Mouse (Mus musculus) liver, embryonic 13.5 days (tissue): ENCODE data around the gene Camk2n2. TPM values are rescaled to one million over a fixed set of nuclear protein-coding genes. Genes with fewer than 3 reads are reported as not detected.

Experiments
- microRNA counts: library from miRNA; unstranded; fragments of <30 nt; microRNA quantifications from one replicate; lab custom pipeline; 2016
- microRNA-seq: library from miRNA; unstranded; fragments of <30 nt; microRNA quantifications from one replicate; pipeline ENCODE4, GENCODE M21; 2016
- polyA plus RNA-seq: library from polyadenylated mRNA; unstranded; fragments of >200 nt; fragmentation: Nextera tagmentation; extraction: Ambion mirVana; gene quantifications from 2 replicates; pipeline ENCODE4 v1.2.1, GENCODE M21; 2015

Camk2n2 gene
- polyA plus RNA-seq, 1 experiment from 2014 or later: 0.10 TPM

MicroRNA genes within 50 kb of the gene (microRNA counts, 519-probe panel; counts per million panel counts)
- 4,597 counts per million, percentile 43 among the panel's probes with 10 or more counts for microRNA mmu-miR-1224 (lab: Ali Mortazavi, UCI)

Small RNAs within 50 kb of the gene (microRNA-seq; reads per million reads assigned to microRNA genes)
- not detected for gene Mir1224

Other genes with a start within 250 kb of the Camk2n2 start
- 16.0 and 17.8 TPM in 2 replicates for gene Abcc5, start 194.9 kb downstream of the Camk2n2 start, polyA plus RNA-seq
- gene Eif2b5, start 122.5 kb downstream of the Camk2n2 start, polyA plus RNA-seq: 71.1 and 75.5 TPM in 2 replicates
- 3.7 and 4.8 TPM in 2 replicates for gene Dvl3, start 104.3 kb downstream of the Camk2n2 start, polyA plus RNA-seq
- 413 and 466 TPM in 2 replicates for gene Ap2m1, start 85.8 kb downstream of the Camk2n2 start, polyA plus RNA-seq
- gene Abcf3, start 72.7 kb downstream of the Camk2n2 start, polyA plus RNA-seq: 27.0 and 27.9 TPM in 2 replicates
- 0.21 and 0.23 TPM in 2 replicates for gene Vwa5b2, start 31.8 kb downstream of the Camk2n2 start, polyA plus RNA-seq
- 21.5 and 23.7 TPM in 2 replicates for gene Eef1akmt4, start 9.7 kb downstream of the Camk2n2 start, polyA plus RNA-seq
- not detected in 2 replicates for gene Gm49333, start 9.7 kb downstream of the Camk2n2 start, polyA plus RNA-seq
- gene Alg3, start 9.6 kb downstream of the Camk2n2 start, polyA plus RNA-seq: 27.6 and 29.0 TPM in 2 replicates
- 0.20 and 0.39 TPM in 2 replicates for gene Ece2, start 8.5 kb upstream of the Camk2n2 start, polyA plus RNA-seq
- gene Psmd2, start 30.4 kb upstream of the Camk2n2 start, polyA plus RNA-seq: 222 and 257 TPM in 2 replicates
- gene Eif4g1, start 47.0 kb upstream of the Camk2n2 start, polyA plus RNA-seq: 99.1 and 114 TPM in 2 replicates
- gene Fam131a, start 72.0 kb upstream of the Camk2n2 start, polyA plus RNA-seq: 1.0 TPM in 2 replicates
- gene Polr2h, start 96.4 kb upstream of the Camk2n2 start, polyA plus RNA-seq: 59.1 and 64.7 TPM in 2 replicates
- gene Clcn2, start 96.5 kb upstream of the Camk2n2 start, polyA plus RNA-seq: 7.4 and 7.6 TPM in 2 replicates
- gene Chrd, start 111.8 kb upstream of the Camk2n2 start, polyA plus RNA-seq: 0.31 and 0.38 TPM in 2 replicates
- 3.2 and 4.0 TPM in 2 replicates for gene Thpo, start 113.2 kb upstream of the Camk2n2 start, polyA plus RNA-seq